8 mouse cellular contexts compared by ENCODE assay signal in genomic region chr9:61056731-61057270, GRCm38 (mm10).
A peak's percentile ranks its signal among the peaks of the same experiment; 100 is the strongest.
DNase-seq lines count a peak whose midpoint lies in the region; ATAC-seq lines count a peak whose summit lies in the region.

No protein-coding gene starts in this region.

- H3K27ac ChIP-seq in limb, embryonic 15.5 days = no peak overlapping the region
- no peak overlapping the region for H3K27ac ChIP-seq in stomach, embryonic 15.5 days
- H3K27ac ChIP-seq in hindbrain, embryonic 14.5 days = no peak overlapping the region

- WGBS in limb, embryonic 15.5 days = 18% methylated on average over 10 of the region's 10 CpGs
- WGBS in stomach, embryonic 15.5 days = 34% methylated on average over 10 of the region's 10 CpGs
- WGBS in hindbrain, embryonic 14.5 days = 47% methylated on average over 10 of the region's 10 CpGs

- H3K36me3 ChIP-seq in limb, embryonic 15.5 days = no peaks in the 10 kb centered on the region
- H3K36me3 ChIP-seq in stomach, embryonic 15.5 days = no peaks in the 10 kb centered on the region
- H3K36me3 ChIP-seq in hindbrain, embryonic 14.5 days (replicated peaks; ENCODE audit: control insufficient read depth, insufficient read depth) = no peaks in the 10 kb centered on the region

- peaks cover 29% of the 10 kb centered on the region for H3K4me1 ChIP-seq in limb, embryonic 15.5 days
- H3K4me1 ChIP-seq in stomach, embryonic 15.5 days = peaks cover 14% of the 10 kb centered on the region
- peaks cover 15% of the 10 kb centered on the region; the same call in 1 of the 2 replicates for H3K4me1 ChIP-seq in hindbrain, embryonic 14.5 days (replicated peaks; ENCODE audit: control insufficient read depth, insufficient read depth, low read length)

- no peak overlapping the region for H3K4me3 ChIP-seq in limb, embryonic 15.5 days
- no peak overlapping the region for H3K4me3 ChIP-seq in stomach, embryonic 15.5 days (replicated peaks)
- no peak overlapping the region for H3K4me3 ChIP-seq in hindbrain, embryonic 14.5 days (replicated peaks; ENCODE audit: low read length)

- no peaks in the 10 kb centered on the region for H3K9me3 ChIP-seq in limb, embryonic 15.5 days
- H3K9me3 ChIP-seq in stomach, embryonic 15.5 days = no peaks in the 10 kb centered on the region
- H3K9me3 ChIP-seq in hindbrain, embryonic 14.5 days (ENCODE audit: control insufficient read depth, low read length) = 0 out of 2 replicates have a peak, but pooled peaks cover 5% of the 10 kb centered on the region

- peaks cover 5% of the 10 kb centered on the region; the same call in 1 of the 2 replicates for H3K27me3 ChIP-seq in limb, embryonic 15.5 days
- 0 out of 2 replicates have a peak, but pooled peaks cover 8% of the 10 kb centered on the region for H3K27me3 ChIP-seq in stomach, embryonic 15.5 days (replicated peaks)
- peaks cover 6% of the 10 kb centered on the region; the same call in 1 of the 2 replicates for H3K27me3 ChIP-seq in hindbrain, embryonic 14.5 days (ENCODE audit: control insufficient read depth, insufficient read depth, low read length)

- no peak overlapping the region for H3K9ac ChIP-seq in limb, embryonic 15.5 days
- no peak overlapping the region for H3K9ac ChIP-seq in stomach, embryonic 15.5 days
- no peak overlapping the region for H3K9ac ChIP-seq in hindbrain, embryonic 14.5 days

- ATAC-seq in limb, embryonic 15.5 days (ENCODE audit: insufficient number of reproducible peaks, low FRiP score, low TSS enrichment, low read depth) = peak; percentile 26
- ATAC-seq in stomach, embryonic 15.5 days (ENCODE audit: insufficient read depth, low FRiP score, low read depth) = no peak; the same call in 1 of the 2 replicates
- ATAC-seq in hindbrain, embryonic 14.5 days (ENCODE audit: low FRiP score) = no peak

- DNase-seq in cerebellum, postnatal 14 days = peak; percentile 37 to 52
- DNase-seq in cerebellum, adult 8-10 months = no peak
- peak; percentile 14 for DNase-seq in right cerebral cortex, adult 18-20 months
- no peak for DNase-seq in right cerebral cortex, postnatal 25 days
- DNase-seq in hindbrain, embryonic 14.5 days (ENCODE audit: low spot score) = no peak
- no peak for DNase-seq in cerebellum, postnatal 25 days

- H3K4me2 ChIP-seq in limb, embryonic 15.5 days = peak overlapping the region; percentile 11; the same call in 1 of the 2 replicates
- H3K4me2 ChIP-seq in stomach, embryonic 15.5 days = peak overlapping the region; percentile 12
- no peak overlapping the region for H3K4me2 ChIP-seq in hindbrain, embryonic 14.5 days (replicated peaks)

Comparison
In these comparisons a context has a peak if more than half of its experiments do, and no peak if none do; other contexts are left out.
1. DNase-seq: peak in cerebellum, postnatal 14 days (2 of 2) and right cerebral cortex, adult 18-20 months (single experiment); none in cerebellum, adult 8-10 months (single experiment), right cerebral cortex, postnatal 25 days (single experiment), hindbrain, embryonic 14.5 days (single experiment) and cerebellum, postnatal 25 days (0 of 2).